Mouse (Mus musculus) limb, embryonic 13.5 days (tissue): Measurements from ENCODE around the gene Dlgap1. TPM values are rescaled to one million over a fixed set of nuclear protein-coding genes. Genes with fewer than 3 reads are reported as not detected.

Experiments used
- ATAC-seq: fragments of 200-750 bp; cut with Nextera tagmentation; 2 replicates; pipeline ENCODE4 v1.8.0; 2017; ENCODE audit warnings: low read depth, moderate number of reproducible peaks, moderate TSS enrichment; ENCODE audit not compliant: low FRiP score
- H3K27ac ChIP-seq: fragments of 300-500 bp; sonication (generic); 2 replicates; pipeline ENCODE4 v1.5.1; 2015; ENCODE audit warnings: inconsistent platforms, mild to moderate bottlenecking, moderate library complexity
- H3K27me3 ChIP-seq: fragments of 300-500 bp; sonication (generic); 2 replicates; pipeline ENCODE4 v1.6.1; 2015; ENCODE audit warnings: mild to moderate bottlenecking, inconsistent platforms
- H3K36me3 ChIP-seq: fragments of 300-500 bp; sonication (generic); 2 replicates; pipeline ENCODE4 v1.6.1; 2015; ENCODE audit warnings: inconsistent platforms, mild to moderate bottlenecking, moderate library complexity
- H3K4me1 ChIP-seq: fragments of 300-500 bp; sonication (generic); 2 replicates; pipeline ENCODE4 v1.6.1; 2015; ENCODE audit warnings: inconsistent platforms
- H3K4me2 ChIP-seq: fragments of 300-500 bp; sonication (generic); replicated peaks from 2 replicates; pipeline ENCODE4 v1.6.1; 2015; ENCODE audit warnings: inconsistent platforms, mild to moderate bottlenecking, moderate library complexity
- H3K4me3 ChIP-seq: fragments of 300-500 bp; sonication (generic); 2 replicates; pipeline ENCODE4 v1.5.1; 2015; ENCODE audit warnings: moderate library complexity, mild to moderate bottlenecking, inconsistent platforms
- H3K9ac ChIP-seq: fragments of 300-500 bp; sonication (generic); 2 replicates; pipeline ENCODE4 v1.6.1; 2015; ENCODE audit warnings: mild to moderate bottlenecking, inconsistent platforms
- H3K9me3 ChIP-seq: fragments of 300-500 bp; sonication (generic); 2 replicates; pipeline ENCODE4 v1.6.1; 2016; ENCODE audit warnings: inconsistent platforms
- WGBS: fragments of 180-500 bp; shearing (Covaris S2); methylation state at CpG from one replicate; pipeline ENCODE4 v1.1.7; 2015; 5-methylcytosine and 5-hydroxymethylcytosine counted together
- polyA plus RNA-seq: library from polyadenylated mRNA; unstranded; fragments of >200 nt; fragmentation: Nextera tagmentation; extraction: Ambion mirVana; gene quantifications from 2 replicates; pipeline ENCODE4 v1.2.1, GENCODE M21; 2015

Dlgap1 gene
- polyA plus RNA-seq, 1 experiment from 2014 or later = 9.2 TPM

GRCm38 (mm10) chr17:70022618-70023017 is 53.7 kb downstream of the Dlgap1 start:
- H3K27ac ChIP-seq = no peak overlapping the region
- H3K27me3 ChIP-seq = no peaks in the 10 kb centered on the region
- no peaks in the 10 kb centered on the region for H3K9me3 ChIP-seq
- H3K4me1 ChIP-seq = no peaks in the 10 kb centered on the region
- no peak for ATAC-seq
- H3K4me3 ChIP-seq = no peak overlapping the region
- 80% methylated on average over 2 of the region's 2 CpGs for WGBS
- H3K36me3 ChIP-seq = no peaks in the 10 kb centered on the region
- H3K4me2 ChIP-seq = no peak overlapping the region
- no peak overlapping the region for H3K9ac ChIP-seq

- H3K36me3 ChIP-seq = no peaks in the 10 kb centered on the region
- no peak overlapping the region for H3K27ac ChIP-seq
- H3K9ac ChIP-seq = no peak overlapping the region
- H3K4me1 ChIP-seq = no peaks in the 10 kb centered on the region
- 71% methylated on average over 2 of the region's 2 CpGs for WGBS
- ATAC-seq = no peak
- no peak overlapping the region for H3K4me2 ChIP-seq
- no peaks in the 10 kb centered on the region for H3K9me3 ChIP-seq
- H3K4me3 ChIP-seq = no peak overlapping the region
- H3K27me3 ChIP-seq = no peaks in the 10 kb centered on the region
Observed at GRCm38 (mm10) chr17:70034862-70035261, 66.0 kb downstream of the Dlgap1 start.

GRCm38 (mm10) chr17:70040751-70041430 is 72.0 kb downstream of the Dlgap1 start:
- Histone ChIP-seq H3K4me2 (no peak overlapping the region), H3K9ac (no peak overlapping the region), H3K27me3 (no peaks in the 10 kb centered on the region), H3K9me3 (no peaks in the 10 kb centered on the region), H3K36me3 (no peaks in the 10 kb centered on the region), H3K4me1 (no peaks in the 10 kb centered on the region), H3K4me3 (no peak overlapping the region), H3K27ac (no peak overlapping the region)
- ATAC-seq = no peak
- 58% methylated on average over 7 of the region's 7 CpGs for WGBS

GRCm38 (mm10) chr17:70068281-70068680 is 99.4 kb downstream of the Dlgap1 start:
- no peak for ATAC-seq
- H3K4me1 ChIP-seq = no peaks in the 10 kb centered on the region
- WGBS = 83% methylated on average over 6 of the region's 6 CpGs
- no peaks in the 10 kb centered on the region for H3K27me3 ChIP-seq
- no peaks in the 10 kb centered on the region for H3K36me3 ChIP-seq
- no peak overlapping the region for H3K27ac ChIP-seq
- H3K4me3 ChIP-seq = no peak overlapping the region
- no peak overlapping the region for H3K4me2 ChIP-seq
- H3K9ac ChIP-seq = no peak overlapping the region
- H3K9me3 ChIP-seq = no peaks in the 10 kb centered on the region

GRCm38 (mm10) chr17:70072066-70072465 is 103.2 kb downstream of the Dlgap1 start:
- Histone ChIP-seq H3K27ac (no peak overlapping the region), H3K4me2 (no peak overlapping the region), H3K27me3 (no peaks in the 10 kb centered on the region), H3K4me1 (no peaks in the 10 kb centered on the region), H3K9me3 (no peaks in the 10 kb centered on the region), H3K9ac (no peak overlapping the region), H3K36me3 (no peaks in the 10 kb centered on the region), H3K4me3 (no peak overlapping the region)
- WGBS = 59% methylated on average over 2 of the region's 2 CpGs
- ATAC-seq = no peak

GRCm38 (mm10) chr17:70088220-70088619 is 119.3 kb downstream of the Dlgap1 start:
- Histone ChIP-seq H3K4me1 (no peaks in the 10 kb centered on the region), H3K9ac (no peak overlapping the region), H3K27ac (no peak overlapping the region), H3K4me3 (no peak overlapping the region), H3K27me3 (no peaks in the 10 kb centered on the region), H3K36me3 (no peaks in the 10 kb centered on the region), H3K9me3 (no peaks in the 10 kb centered on the region), H3K4me2 (no peak overlapping the region)
- 93% methylated on average over 4 of the region's 4 CpGs for WGBS
- no peak for ATAC-seq

- WGBS = 85% methylated on average over 2 of the region's 2 CpGs
- Histone ChIP-seq H3K4me3 (no peak overlapping the region), H3K4me1 (no peaks in the 10 kb centered on the region), H3K27me3 (no peaks in the 10 kb centered on the region), H3K9me3 (no peaks in the 10 kb centered on the region), H3K36me3 (no peaks in the 10 kb centered on the region), H3K9ac (no peak overlapping the region), H3K27ac (no peak overlapping the region), H3K4me2 (no peak overlapping the region)
- ATAC-seq = no peak
Observed at GRCm38 (mm10) chr17:70090737-70091136, 121.9 kb downstream of the Dlgap1 start.

- Histone ChIP-seq H3K27ac (no peak overlapping the region), H3K9ac (no peak overlapping the region), H3K4me1 (no peaks in the 10 kb centered on the region), H3K36me3 (no peaks in the 10 kb centered on the region), H3K4me3 (no peak overlapping the region), H3K4me2 (no peak overlapping the region), H3K27me3 (no peaks in the 10 kb centered on the region), H3K9me3 (no peaks in the 10 kb centered on the region)
- no peak for ATAC-seq
- WGBS = 78% methylated on average over 2 of the region's 2 CpGs
Observed at GRCm38 (mm10) chr17:70129151-70129550, 160.3 kb downstream of the Dlgap1 start.

GRCm38 (mm10) chr17:70169831-70170230 is 201.0 kb downstream of the Dlgap1 start:
- no peak overlapping the region for H3K4me3 ChIP-seq
- WGBS = 78% methylated on average over 2 of the region's 2 CpGs
- no peaks in the 10 kb centered on the region for H3K36me3 ChIP-seq
- no peaks in the 10 kb centered on the region for H3K9me3 ChIP-seq
- no peaks in the 10 kb centered on the region for H3K4me1 ChIP-seq
- no peaks in the 10 kb centered on the region for H3K27me3 ChIP-seq
- no peak overlapping the region for H3K9ac ChIP-seq
- no peak for ATAC-seq
- no peak overlapping the region for H3K4me2 ChIP-seq
- H3K27ac ChIP-seq = no peak overlapping the region

- Histone ChIP-seq H3K27me3 (no peaks in the 10 kb centered on the region), H3K9ac (no peak overlapping the region), H3K9me3 (no peaks in the 10 kb centered on the region), H3K4me1 (no peaks in the 10 kb centered on the region), H3K36me3 (no peaks in the 10 kb centered on the region), H3K4me3 (no peak overlapping the region), H3K4me2 (no peak overlapping the region), H3K27ac (no peak overlapping the region)
- ATAC-seq = no peak
- 79% methylated on average over 9 of the region's 9 CpGs for WGBS
Observed at GRCm38 (mm10) chr17:70172500-70173036, 203.7 kb downstream of the Dlgap1 start.

- Histone ChIP-seq H3K9me3 (no peaks in the 10 kb centered on the region), H3K4me1 (no peaks in the 10 kb centered on the region), H3K27me3 (no peaks in the 10 kb centered on the region), H3K4me2 (no peak overlapping the region), H3K4me3 (no peak overlapping the region), H3K27ac (no peak overlapping the region), H3K36me3 (no peaks in the 10 kb centered on the region), H3K9ac (no peak overlapping the region)
- ATAC-seq = no peak
- WGBS = 89% methylated on average over 6 of the region's 6 CpGs
Observed at GRCm38 (mm10) chr17:70173916-70174315, 205.0 kb downstream of the Dlgap1 start.

GRCm38 (mm10) chr17:70191228-70191627 is 222.4 kb downstream of the Dlgap1 start:
- Histone ChIP-seq H3K9me3 (no peaks in the 10 kb centered on the region), H3K27me3 (no peaks in the 10 kb centered on the region), H3K4me1 (no peaks in the 10 kb centered on the region), H3K27ac (no peak overlapping the region), H3K4me2 (no peak overlapping the region), H3K4me3 (no peak overlapping the region), H3K36me3 (no peaks in the 10 kb centered on the region), H3K9ac (no peak overlapping the region)
- ATAC-seq = peak; percentile 81
- 41% methylated on average over 6 of the region's 6 CpGs for WGBS

- Histone ChIP-seq H3K27ac (no peak overlapping the region), H3K9me3 (no peaks in the 10 kb centered on the region), H3K4me2 (no peak overlapping the region), H3K27me3 (no peaks in the 10 kb centered on the region), H3K36me3 (no peaks in the 10 kb centered on the region), H3K4me3 (no peak overlapping the region), H3K9ac (no peak overlapping the region), H3K4me1 (no peaks in the 10 kb centered on the region)
- 59% methylated on average over 3 of the region's 3 CpGs for WGBS
- no peak for ATAC-seq
Observed at GRCm38 (mm10) chr17:70222891-70223290, 254.0 kb downstream of the Dlgap1 start.
